Mouse (Mus musculus) adrenal gland, postnatal 4 days (tissue): ENCODE results near the gene Esp3. TPM values are rescaled to one million over a fixed set of nuclear protein-coding genes. Genes with fewer than 3 reads are reported as not detected.
"Not testable (repeated sequence)": the region's sequence is repeated elsewhere in the genome, so short reads cannot be mapped to it uniquely, and the experiment has no call there.

Experiments
- DNase-seq, 2 experiments: peaks; one replicate each; pipeline ENCODE4 v3.0.0; 2021 to 2022; ENCODE audit warnings: low spot score in 2 of 2, mixed read lengths in 2 of 2
- long read RNA-seq, 2 experiments: library from polyadenylated mRNA; stranded (forward); transcript quantifications; one replicate each; pipeline ENCODE4 v2.0.0; 2021
- total RNA-seq, 2 experiments: library from RNA; stranded (reverse); gene quantifications; 2 replicates each; pipeline ENCODE4 v1.2.3; 2021

Esp3 gene
- not detected for total RNA-seq
- long read RNA-seq, experiment 1 = 0 reads
- long read RNA-seq, experiment 2 = 0 reads

GRCm38 (mm10) chr17:40631775-40632174 is at the start of gene Esp3:
TSS of gene Esp3 (plus strand) at chr17:40632075.
- not testable (repeated sequence) for DNase-seq

- not testable (repeated sequence) for DNase-seq
Measured at GRCm38 (mm10) chr17:40583906-40584305, 48.0 kb upstream of the Esp3 start.

- DNase-seq = no peak
Measured at GRCm38 (mm10) chr17:40591297-40591696, 40.6 kb upstream of the Esp3 start.

- no peak for DNase-seq
Measured at GRCm38 (mm10) chr17:40598294-40598693, 33.6 kb upstream of the Esp3 start, which contains the start of gene Esp4. TSS of gene Esp4 (plus strand) at chr17:40598594.

- not testable (repeated sequence) for DNase-seq
Measured at GRCm38 (mm10) chr17:40662118-40662679, 30.3 kb downstream of the Esp3 start.

GRCm38 (mm10) chr17:40663161-40663811 is 31.4 kb downstream of the Esp3 start:
- not testable (repeated sequence) for DNase-seq

Other genes starting within 250 kb of the Esp3 start
- gene Esp8, start 112.1 kb upstream of the Esp3 start, total RNA-seq = not detected
- not detected for gene Esp6, start 70.6 kb upstream of the Esp3 start, total RNA-seq
- not detected for gene Esp4, start 33.5 kb upstream of the Esp3 start, total RNA-seq
- not detected for gene Esp1, start 95.0 kb downstream of the Esp3 start, total RNA-seq
- gene Crisp2, start 174.9 kb downstream of the Esp3 start, total RNA-seq = not detected
- gene Rhag, start 179.1 kb downstream of the Esp3 start, total RNA-seq = 10 to 100 TPM in 1 of 2 experiments, 1 to 10 TPM in 1; 3.7 to 11.7 TPM
- gene 9130008F23Rik, start 248.5 kb downstream of the Esp3 start, total RNA-seq = 1 to 10 TPM in 1 of 2 experiments, under 1 TPM in 1; 0.90 to 1.0 TPM